9 mouse cellular contexts compared by ENCODE assay signal in genomic region chr3:154091468-154092338, GRCm38 (mm10).
A peak's percentile ranks its signal among the peaks of the same experiment; 100 is the strongest.
DNase-seq lines count a peak whose midpoint lies in the region; ATAC-seq lines count a peak whose summit lies in the region.
"Had no signal": no experiment of that assay in that cellular context is flagged by ENCODE, and none has a peak within 500 bp of the region (broad histone marks: within the 10 kb centered on the region; RNA-seq: fewer than 3 reads in every experiment).

No protein-coding gene starts in this region.

- H3K27me3 ChIP-seq in heart, embryonic 14.5 days (ENCODE audit: control insufficient read depth, insufficient read depth, low read length), result no peaks in the 10 kb centered on the region
- no peaks in the 10 kb centered on the region for H3K27me3 ChIP-seq in lung, embryonic 15.5 days
- no peaks in the 10 kb centered on the region for H3K27me3 ChIP-seq in neural tube, embryonic 13.5 days

- no peaks in the 10 kb centered on the region for H3K36me3 ChIP-seq in heart, embryonic 14.5 days (ENCODE audit: control insufficient read depth, insufficient read depth, low read length)
- H3K36me3 ChIP-seq in lung, embryonic 15.5 days, result no peaks in the 10 kb centered on the region
- no peaks in the 10 kb centered on the region for H3K36me3 ChIP-seq in neural tube, embryonic 13.5 days

- H3K4me3 ChIP-seq in heart, embryonic 14.5 days (ENCODE audit: control insufficient read depth in 1 of 2, insufficient read depth in 1 of 2, low read depth in 1 of 2, low read length in 2 of 2), result no peak overlapping the region
- H3K4me3 ChIP-seq in lung, embryonic 15.5 days, result no peak overlapping the region
- no peak overlapping the region for H3K4me3 ChIP-seq in neural tube, embryonic 13.5 days

- no peaks in the 10 kb centered on the region for H3K9me3 ChIP-seq in heart, embryonic 14.5 days (ENCODE audit: control insufficient read depth, low read length)
- H3K9me3 ChIP-seq in lung, embryonic 15.5 days, result no peaks in the 10 kb centered on the region
- H3K9me3 ChIP-seq in neural tube, embryonic 13.5 days, result no peaks in the 10 kb centered on the region

- WGBS in heart, embryonic 14.5 days, result 70% methylated on average over 15 of the region's 15 CpGs
- 52% methylated on average over 15 of the region's 15 CpGs for WGBS in lung, embryonic 15.5 days
- 67% methylated on average over 15 of the region's 15 CpGs for WGBS in neural tube, embryonic 13.5 days

- no peak overlapping the region for H3K27ac ChIP-seq in heart, embryonic 14.5 days (replicated peaks in 1 of 2; ENCODE audit: control insufficient read depth in 1 of 2, insufficient read depth in 1 of 2, low read depth in 2 of 2, low read length in 2 of 2)
- H3K27ac ChIP-seq in lung, embryonic 15.5 days, result 0 out of 2 replicates have a peak overlapping the region, but pooled peaks have one; percentile 43
- no peak overlapping the region; the same call in 1 of the 2 replicates for H3K27ac ChIP-seq in neural tube, embryonic 13.5 days (replicated peaks)

- H3K4me2 ChIP-seq in heart, embryonic 14.5 days (ENCODE audit: low read length), result peak overlapping the region; percentile 36; the same call in 1 of the 2 replicates
- peak overlapping the region; percentile 48 for H3K4me2 ChIP-seq in lung, embryonic 15.5 days
- H3K4me2 ChIP-seq in neural tube, embryonic 13.5 days, result no peak overlapping the region

- H3K9ac ChIP-seq in heart, embryonic 14.5 days (ENCODE audit: low read length), result no peak overlapping the region
- H3K9ac ChIP-seq in lung, embryonic 15.5 days, result no peak overlapping the region
- H3K9ac ChIP-seq in neural tube, embryonic 13.5 days, result no peak overlapping the region

- 0 out of 4 replicates have a peak, but pooled peaks cover 0 to 4% of the 10 kb centered on the region in 2 experiments for H3K4me1 ChIP-seq in heart, embryonic 14.5 days (ENCODE audit: control insufficient read depth in 2 of 2, insufficient read depth in 2 of 2, low read length in 2 of 2)
- H3K4me1 ChIP-seq in lung, embryonic 15.5 days, result peaks cover 12% of the 10 kb centered on the region
- H3K4me1 ChIP-seq in neural tube, embryonic 13.5 days (replicated peaks), result peaks cover 13% of the 10 kb centered on the region; the same call in 1 of the 2 replicates

- intact Hi-C loops in heart, postnatal 10 days (cut with DNase I), result no loop called here

- no peak for ATAC-seq in heart, embryonic 14.5 days (ENCODE audit: insufficient number of reproducible peaks, insufficient read depth, low FRiP score, low read depth)
- ATAC-seq in erythroblast, adult 5-6 weeks (replicated peaks; ENCODE audit: low FRiP score, poor library complexity, severe bottlenecking), result peak; percentile 89
- ATAC-seq in lung, embryonic 15.5 days (ENCODE audit: borderline replicate concordance, extremely low read depth, low FRiP score, low TSS enrichment), result 0 out of 2 replicates have a peak, but pooled peaks have one; percentile 7
- ATAC-seq in neural tube, embryonic 13.5 days (ENCODE audit: low read depth), result 0 out of 2 replicates have a peak, but pooled peaks have one; percentile 55

- DNase-seq in heart, postnatal 10 days, result no peak
- DNase-seq in ovary, postnatal 36 days (ENCODE audit: low spot score), result no peak
- DNase-seq in kidney, adult 8-10 months, result no peak
- DNase-seq in layer of hippocampus, adult 18-20 months (ENCODE audit: low spot score in 2 of 2), result no peak
- DNase-seq: heart, adult 18-20 months had no signal
